Mouse (Mus musculus) left cerebral cortex, adult 9 months (tissue): ENCODE data around the gene Tctex1d4.

Experiments
- DNase-seq, 2 experiments: peaks; one replicate each; pipeline ENCODE4 v3.0.0; 2022; ENCODE audit warnings: low spot score in 2 of 2

Tctex1d4 gene

DNA sequence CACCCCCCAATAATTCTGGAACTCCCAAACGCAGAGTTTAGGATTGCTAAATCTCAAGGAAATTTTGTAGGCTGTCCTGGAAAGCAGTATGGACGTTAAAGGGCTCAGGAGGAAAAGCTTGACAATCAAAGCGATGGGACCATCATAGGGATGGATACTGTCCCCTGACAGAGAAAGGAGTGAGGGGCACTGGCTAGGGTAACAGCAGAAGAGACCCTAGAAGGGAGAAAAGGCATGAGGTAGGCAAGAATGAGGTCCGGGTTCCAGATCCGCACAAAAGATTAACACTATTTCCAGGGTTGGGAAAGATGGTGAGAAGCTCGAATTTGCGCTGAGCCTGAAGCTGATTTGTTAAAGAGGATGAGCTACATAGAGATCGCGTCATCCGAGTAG lies 6.5 kb upstream of the Tctex1d4 start:
- DNase-seq = no peak

DNA sequence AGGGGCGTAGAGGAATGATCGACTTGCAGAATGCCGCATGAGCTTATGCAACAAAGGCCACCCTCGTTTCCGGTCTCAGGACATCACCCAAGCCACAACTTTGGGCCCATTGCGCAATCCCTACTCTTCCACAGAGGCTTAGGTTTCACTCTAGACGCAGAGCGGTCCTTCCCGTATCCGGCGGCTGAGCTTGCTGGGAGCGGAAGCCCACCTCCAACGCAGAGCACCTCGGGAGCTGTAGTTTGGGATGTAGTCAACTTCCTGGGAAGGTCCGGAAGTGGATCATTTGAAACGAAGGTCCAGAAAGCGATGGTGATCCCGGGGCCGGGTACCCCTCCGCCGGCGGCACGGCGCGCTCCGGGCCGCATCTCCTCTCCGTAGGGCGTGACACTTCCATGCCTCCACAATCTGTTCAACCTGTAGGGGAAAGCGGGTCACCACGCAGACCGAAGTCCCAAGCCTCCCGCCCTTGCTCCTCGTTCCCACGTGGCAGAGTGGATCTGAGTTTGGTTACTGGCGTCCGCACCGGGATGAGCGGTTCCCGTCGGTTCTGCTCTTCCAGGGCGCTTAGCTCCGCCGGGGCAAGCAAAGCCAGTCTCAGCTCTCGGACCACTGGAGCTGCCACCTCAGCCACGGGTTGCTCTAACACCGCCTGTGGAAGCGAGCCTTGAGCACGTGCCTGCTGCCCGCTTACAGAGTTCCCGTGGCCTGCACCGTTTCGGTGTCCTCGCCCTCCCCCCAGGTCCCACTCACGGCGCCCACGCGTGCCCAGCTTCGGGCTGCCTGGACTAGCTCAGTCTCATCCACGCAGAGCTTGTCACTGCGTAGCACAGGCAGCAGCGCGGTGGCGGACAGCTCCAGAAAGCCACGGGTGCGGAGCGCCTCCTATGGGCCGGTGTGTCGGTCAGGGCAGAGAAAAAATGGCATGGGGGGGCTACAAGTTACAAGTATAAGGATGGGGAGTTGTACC lies 5.9 kb upstream of the Tctex1d4 start:
- DNase-seq = peak; percentile 93 to 97

DNA sequence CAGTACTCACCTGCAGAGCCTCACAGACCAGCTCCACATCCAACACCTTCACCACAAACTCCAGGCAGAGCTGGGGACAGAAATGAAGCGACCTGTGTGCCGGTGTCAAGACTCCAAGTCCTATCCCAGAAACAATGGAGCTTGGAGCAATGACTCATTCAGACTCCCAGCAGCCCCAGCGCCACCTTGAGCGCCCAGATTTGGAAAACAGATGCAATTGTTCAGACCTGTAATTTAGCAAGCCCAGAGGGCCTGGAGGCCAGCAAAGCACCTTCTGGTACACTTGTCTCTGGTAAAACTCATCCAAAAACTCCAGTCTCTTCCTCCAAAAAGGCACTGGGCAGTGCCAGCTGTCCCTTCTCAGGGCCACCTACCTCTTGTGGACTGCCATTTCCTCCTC lies 4.4 kb upstream of the Tctex1d4 start:
- DNase-seq = no peak

DNA sequence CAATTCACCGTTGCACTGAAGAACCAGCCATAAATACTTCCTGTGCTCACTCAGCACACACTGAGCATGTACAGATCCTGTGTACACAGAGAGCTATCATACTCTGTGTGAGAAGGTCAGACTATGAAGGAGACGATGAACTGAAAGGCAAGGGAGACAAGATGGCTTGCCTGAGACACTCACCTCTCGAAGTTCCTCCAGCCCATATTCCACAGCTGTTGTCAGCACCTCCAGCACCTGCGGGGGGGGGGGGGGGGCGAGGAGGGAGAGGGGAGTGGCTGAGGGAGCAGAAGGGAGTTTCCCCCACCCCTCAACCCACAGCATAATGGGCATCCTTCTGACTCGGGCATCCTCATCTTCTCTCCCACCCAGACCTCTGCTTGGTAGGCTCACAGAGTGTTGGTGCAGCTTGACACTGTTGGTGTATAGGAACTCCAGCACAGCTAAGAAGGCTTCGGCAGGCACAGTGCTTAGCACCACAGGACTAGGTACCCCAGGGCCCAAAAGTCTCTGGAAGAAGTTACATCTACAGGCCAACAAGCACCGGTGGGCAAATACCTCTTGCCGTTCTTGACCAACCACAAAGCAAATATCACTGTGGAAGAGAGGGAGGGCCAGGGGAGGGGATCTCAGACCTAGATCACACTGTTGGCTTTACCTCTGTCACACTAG lies 2.9 kb upstream of the Tctex1d4 start:
- no peak for DNase-seq

DNA sequence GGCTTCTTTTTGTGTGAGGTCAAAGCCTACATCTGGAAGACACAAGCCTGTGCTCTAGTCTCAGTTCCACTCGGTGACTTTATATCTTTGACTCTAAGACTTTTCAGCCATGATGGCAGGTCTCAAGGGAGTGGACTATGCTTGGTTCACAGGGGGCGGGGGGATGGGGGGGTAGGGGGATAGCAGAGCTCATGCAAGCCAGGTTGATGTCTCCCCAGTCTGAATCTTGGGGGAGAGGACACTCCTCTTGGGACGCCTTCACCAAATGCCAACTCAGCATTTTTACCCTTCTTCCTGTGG lies 2.4 kb upstream of the Tctex1d4 start:
- no peak for DNase-seq

DNA sequence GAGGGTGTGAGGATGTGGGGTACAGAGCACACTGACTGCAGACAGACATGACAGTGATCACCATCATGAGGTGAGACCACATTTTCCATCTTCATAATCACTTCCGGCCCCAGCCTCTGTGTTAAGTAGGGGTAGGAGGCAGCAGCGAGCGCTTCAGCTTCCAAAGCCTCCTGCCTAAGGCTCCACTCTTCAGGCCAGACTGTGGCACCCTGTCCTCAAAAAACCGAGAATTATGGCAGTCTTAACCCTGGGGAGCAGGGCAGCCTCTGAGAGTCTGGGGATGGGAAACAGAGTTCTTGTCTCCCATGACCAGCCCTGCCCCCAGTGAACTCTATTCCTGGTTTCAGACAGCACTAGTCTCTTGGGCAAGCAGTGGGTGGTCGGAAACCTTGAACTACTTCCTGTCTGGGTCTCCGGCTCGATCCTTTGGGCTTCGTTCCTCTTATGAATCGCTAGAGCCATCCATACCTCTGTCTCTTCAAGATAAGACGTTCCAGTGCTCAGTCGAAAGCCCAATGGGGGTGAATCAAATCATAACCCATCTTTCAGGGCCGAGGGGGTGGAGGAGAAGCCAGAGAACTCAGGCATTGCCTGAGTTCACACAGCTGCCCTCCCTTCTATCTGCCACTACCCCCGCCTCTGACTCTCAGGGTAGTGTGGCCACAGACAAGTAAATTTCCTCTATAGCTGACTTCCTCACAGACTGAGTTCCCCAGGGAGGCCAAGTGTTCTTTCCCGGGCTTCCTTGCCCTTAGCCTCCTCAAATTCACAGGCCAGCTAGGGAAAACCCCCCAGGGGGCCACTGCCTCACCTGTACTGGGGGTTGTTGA lies 1.9 kb upstream of the Tctex1d4 start:
- peak in 1 of 2 experiments; percentile 59 for DNase-seq

DNA sequence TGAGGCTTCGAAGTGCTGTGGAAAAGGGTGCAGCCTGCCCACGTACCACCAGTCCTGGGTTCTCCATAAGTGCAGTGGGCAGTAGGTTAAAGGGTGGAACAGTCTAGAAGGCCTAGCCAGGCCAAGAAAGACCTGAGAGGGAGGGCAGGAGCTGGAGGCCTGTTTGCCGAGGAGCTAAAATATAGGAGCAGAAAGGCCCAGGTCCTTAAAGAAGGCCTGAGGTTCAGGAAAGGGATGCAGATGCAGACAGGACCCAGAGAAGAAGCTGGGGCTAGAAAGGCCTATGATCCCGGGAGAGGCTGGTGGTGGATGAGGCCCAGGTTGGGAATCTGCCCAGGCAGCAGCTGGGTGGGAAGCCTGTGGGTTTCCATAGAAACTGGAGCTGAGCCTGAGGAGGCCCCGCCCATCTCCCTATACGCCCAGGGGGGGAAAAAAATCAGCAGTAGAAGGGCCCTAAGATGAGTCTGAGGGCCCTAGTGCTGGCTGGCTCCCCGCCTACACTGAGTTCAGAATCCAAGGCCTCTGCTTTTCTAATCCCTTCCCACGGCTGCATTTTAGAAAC lies 1.2 kb upstream of the Tctex1d4 start, which contains the start of gene Btbd19:
Btbd19 (minus strand) TSS at position 378 of the 562 bp plus-strand sequence.
- DNase-seq = peak in 1 of 2 experiments; percentile 76

DNA sequence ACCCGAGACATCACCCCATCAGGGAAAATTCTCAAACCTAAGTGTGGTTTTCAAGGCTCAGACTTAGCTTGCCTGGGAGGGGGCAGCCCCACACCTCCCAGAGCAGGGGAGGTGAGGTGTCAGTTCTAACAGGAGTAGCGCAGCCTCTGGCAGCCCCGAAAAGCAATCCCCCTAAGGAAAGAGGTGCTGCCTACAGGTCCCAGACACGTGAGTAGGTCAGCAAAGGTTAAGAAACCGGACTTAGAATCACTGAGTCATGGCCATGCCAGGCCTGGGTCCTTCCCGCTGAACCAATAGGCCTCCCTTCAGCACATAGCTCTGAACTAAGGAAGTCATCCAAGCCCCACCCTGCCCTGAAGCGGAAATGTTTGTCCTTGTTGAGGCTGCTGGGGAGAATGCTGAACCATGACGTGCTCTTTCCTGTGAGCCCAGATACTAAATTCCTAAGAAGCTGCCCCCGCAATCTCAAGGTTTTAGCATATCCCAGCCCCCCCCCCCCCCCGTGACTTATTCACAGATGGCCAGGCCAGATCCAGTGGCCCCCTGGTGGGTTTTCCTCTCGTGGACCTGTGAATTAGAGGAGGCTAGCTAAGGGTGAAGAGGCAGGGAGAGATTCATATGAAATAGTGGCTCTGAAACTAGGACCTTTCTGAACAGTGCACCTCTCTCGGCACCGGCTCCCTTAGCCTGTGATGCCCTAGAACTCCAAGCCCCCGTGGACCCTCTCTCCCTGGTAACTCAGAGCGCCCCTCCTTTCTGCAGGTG lies 502 bp upstream of the Tctex1d4 start:
- peak in 1 of 2 experiments; percentile 53 for DNase-seq

DNA sequence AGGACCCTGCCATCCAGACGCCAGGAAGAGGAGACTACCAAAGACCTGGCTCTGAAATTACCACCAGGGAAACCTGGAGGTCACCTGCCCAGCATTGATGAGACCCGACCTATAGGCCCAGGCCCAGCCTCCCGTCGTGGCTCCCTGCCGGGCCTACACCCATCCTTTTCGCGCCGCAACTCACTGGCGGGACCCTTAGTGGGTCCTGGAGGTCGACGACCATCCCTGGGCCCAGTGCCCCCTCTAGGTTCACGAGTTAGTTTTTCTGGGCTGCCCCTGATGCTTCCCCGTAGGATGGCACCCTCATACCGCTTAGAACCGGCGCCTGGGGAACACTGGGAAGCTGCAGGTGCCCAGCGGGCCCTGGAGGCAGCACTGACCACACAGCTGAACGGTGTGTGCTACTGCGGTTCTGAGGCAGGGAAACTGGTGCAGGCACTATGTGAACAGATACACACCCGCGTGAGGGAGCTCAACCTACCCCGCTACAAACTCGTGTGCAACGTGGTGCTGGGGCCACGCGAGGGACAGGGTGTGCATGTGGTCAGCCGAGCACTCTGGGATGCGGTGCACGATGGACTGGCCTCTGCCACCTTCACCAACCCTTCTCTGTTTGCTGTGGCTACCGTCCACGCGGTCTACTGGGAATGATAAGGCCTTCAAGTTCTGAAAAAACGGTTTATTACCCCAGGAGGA lies 1.5 kb downstream of the Tctex1d4 start:
- DNase-seq = no peak

DNA sequence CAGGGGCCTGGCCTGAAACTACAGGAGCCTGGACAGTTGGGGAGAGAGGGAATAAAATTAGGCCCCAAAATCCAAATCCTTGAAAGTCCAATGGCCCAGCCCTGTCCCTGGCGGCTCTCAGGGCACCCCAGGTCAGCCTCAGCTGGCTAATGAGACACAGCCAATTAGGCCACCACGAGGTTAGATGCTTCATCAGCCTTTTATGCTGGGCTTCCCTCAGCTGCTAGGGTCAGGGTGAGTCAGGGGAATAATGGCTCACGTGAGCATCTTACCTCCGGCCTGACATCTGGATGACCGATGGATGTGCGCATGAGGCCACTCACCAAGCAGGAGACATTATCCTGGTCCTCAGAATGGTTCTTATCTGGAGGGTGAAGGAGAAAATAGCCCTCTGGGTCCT lies 4.2 kb downstream of the Tctex1d4 start:
- no peak for DNase-seq

DNA sequence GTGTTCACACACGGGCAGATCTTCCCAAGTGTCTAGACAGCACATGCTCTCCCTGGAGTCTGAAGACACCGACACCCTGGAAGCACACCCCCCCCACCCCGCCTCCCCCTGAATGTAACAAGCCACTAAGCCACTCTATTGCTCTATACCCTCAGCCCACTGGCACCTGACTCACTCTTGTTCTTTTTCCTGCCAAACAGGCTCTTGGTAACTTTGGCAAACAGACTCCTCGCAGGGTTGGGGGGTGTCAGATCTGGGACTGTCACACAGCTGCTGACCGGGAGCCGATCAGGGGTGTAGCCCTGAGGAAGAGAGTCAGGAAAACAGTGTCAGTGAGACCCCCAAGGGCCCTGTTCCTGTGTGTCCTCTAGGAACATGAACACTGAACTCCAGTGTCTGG lies 4.6 kb downstream of the Tctex1d4 start:
- DNase-seq = no peak

DNA sequence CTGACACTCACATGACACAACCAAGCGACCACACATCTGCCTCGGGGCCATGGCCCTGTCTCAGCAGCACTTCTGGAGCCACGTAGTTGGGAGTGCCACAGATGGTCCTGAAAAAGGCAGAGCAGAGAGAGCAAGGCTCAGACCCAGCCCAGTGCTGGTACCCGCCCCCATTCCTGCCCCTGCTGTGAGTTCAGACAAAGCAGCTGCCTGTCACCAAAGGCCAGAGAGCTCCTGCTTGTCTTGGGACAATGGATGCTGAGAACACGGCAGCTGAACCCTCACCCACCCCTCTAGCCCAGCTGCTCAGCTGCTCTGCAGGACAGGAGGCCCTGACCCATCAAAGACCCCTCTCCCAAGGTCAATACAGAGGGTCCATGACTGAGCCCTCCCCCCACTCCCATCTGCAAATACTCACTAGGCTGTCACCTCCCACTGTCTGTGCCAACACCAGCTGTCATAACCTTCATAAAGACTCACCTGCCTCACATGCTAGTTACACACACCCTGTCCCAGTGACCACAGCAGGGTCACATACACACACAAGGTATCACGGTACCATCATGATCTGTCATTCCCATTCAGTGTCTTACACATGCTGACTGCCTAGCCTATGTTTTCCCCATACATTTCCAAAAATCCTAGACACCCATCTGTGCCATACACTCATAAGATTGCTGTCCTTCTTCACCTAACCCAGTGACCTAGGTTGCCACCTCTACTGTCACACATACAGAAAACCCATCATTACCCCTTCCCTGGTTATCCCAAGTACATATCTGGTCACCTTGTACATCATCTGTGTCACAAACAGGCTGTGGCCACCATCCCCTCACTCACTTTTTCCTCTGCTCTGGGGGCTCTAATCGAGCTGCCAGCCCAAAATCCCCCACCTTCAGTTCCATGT lies 5.5 kb downstream of the Tctex1d4 start:
- DNase-seq = no peak

DNA sequence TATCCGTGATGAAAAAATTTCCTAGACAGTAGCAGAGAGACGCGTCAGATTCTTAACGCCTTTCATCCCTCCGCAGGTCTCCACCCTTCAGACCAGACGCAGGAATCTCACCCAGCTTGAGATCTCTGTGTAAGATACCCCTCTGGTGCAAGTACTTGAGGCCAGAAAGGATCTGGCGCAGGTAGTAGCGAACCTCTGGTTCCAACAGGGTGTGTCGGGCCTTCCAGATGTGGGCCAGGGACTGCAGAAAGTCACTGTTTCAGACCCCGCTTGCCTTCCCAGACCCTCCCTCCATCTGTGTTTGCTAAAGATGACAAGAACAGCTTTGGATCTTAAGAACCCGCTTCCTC lies 6.2 kb downstream of the Tctex1d4 start:
- DNase-seq = no peak

DNA sequence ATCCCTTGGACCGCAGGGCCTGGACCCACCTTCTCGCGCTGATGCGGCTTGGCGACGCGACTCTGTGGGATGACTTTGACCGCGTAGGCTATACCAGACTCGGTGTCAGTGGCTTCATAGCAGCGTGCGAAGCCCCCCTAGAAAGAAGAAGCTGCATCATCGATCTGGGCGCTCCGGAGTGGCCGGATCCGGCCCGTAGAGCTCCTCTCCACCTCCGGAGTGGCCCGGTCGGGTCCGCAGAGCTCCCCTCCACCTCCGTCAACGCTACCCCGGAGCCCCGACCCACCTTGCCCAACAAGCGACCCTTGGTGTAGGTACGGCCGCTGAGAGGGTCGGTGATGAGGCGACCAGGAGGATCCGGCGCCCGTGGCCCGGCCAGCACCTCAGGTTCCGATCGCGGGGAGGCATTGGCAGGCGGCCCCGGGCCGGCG lies 6.8 kb downstream of the Tctex1d4 start:
- no peak for DNase-seq

DNA sequence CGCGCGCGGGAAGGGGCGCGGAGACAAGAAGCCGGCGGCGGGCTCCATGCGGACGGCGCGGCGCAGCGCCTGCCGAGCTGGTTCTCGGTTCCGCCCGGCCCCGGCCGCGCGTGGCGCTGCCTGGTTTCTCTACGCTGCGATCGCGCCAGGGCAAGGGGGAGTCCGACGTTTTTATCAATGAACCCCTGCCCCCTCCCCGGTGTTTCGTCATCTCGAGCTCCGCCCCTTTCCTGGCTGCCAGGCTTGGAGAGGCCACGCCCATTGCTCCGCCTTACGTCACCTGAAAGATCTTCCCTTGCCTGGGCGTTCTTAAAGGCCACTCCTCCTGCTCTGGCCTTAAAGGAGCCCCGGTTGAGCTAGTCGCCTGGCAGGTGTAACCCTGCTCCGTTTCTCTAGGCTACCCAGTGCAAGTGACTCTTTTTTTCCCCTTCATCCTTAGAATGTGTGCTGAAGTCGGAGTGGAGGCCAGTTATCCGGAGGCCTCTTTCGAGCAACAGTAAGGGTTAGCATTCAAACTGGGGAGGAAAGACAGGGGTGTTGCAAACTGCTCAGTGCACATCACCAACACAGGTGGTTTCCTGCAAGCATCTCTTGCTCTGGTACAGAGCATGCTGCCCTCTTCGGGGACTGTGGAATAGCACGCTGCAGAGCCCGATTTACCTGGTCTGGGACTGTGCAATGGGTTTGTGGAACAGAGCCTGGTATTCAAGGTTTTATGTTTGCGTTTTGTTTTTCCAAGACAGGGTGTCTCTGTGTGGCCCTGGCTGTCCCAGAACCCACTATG lies 7.4 kb downstream of the Tctex1d4 start, which contains the start of gene Plk3:
Plk3 (minus strand) TSS at position 147 of the 784 bp plus-strand sequence.
- peak; percentile 93 to 99 for DNase-seq

DNA sequence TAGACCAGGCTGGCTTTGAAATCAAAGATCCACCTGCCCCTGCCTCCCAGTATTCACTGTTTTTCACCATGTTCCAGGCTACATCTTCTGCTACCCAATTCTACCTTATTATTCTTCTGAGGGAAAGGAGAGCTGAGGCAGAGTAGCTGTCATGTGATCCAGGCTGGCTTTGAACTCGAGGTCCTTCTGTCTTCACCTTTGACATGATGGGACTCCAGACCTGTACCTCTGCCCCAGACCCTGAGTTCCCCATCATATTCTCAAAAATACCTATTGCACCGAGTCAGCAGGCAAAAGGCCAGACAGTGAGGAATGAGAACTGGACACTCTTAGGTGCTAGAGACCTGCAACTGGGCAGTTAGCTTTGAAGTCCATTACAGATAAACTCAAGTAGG lies 8.0 kb downstream of the Tctex1d4 start:
- no peak for DNase-seq

DNA sequence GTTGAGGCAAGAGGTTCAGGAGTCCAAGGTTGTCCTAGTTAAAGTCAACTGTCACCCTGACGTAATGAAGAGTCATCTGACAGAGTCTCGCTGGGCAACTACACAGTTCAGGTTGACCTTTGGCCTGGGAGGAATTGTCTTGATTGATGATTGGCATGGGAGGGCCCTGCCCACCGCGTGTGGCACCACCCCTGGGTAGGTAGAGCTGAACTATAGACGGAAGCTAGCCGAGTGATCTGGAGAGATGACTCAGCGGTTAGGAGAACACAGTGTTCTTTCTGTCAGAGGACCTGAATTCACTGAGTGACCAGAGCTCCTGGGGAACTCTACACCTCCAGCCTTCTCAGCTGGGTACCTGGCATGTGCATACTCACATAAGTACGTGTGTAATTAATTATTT lies 9.4 kb downstream of the Tctex1d4 start:
- no peak for DNase-seq
